Mouse (Mus musculus) heart, embryonic 16.5 days (tissue): Measurements from ENCODE around the gene Agbl2. TPM values are rescaled to one million over a fixed set of nuclear protein-coding genes. Genes with fewer than 3 reads are reported as not detected.
"Not testable (repeated sequence)": the region's sequence is repeated elsewhere in the genome, so short reads cannot be mapped to it uniquely, and the experiment has no call there.

Experiments
- ATAC-seq: fragments of 200-750 bp; cut with Nextera tagmentation; replicated peaks from 2 replicates; pipeline ENCODE4 v1.8.0; 2017; ENCODE audit warnings: moderate number of reproducible peaks; ENCODE audit not compliant: insufficient read depth, low FRiP score; ENCODE audit errors: extremely low read depth
- H3K27ac ChIP-seq: fragments of 300-500 bp; sonication (generic); 2 replicates; pipeline ENCODE4 v1.5.1; 2014; ENCODE audit warnings: mild to moderate bottlenecking, low read length, control low read depth, moderate library complexity
- H3K27me3 ChIP-seq: fragments of 300-500 bp; sonication (generic); 2 replicates; pipeline ENCODE4 v1.6.1; 2014; ENCODE audit warnings: low read length, mixed read lengths; ENCODE audit not compliant: control insufficient read depth, insufficient read depth
- H3K36me3 ChIP-seq: fragments of 300-500 bp; sonication (generic); 2 replicates; pipeline ENCODE4 v1.6.1; 2014; ENCODE audit not compliant: control insufficient read depth, insufficient read depth
- H3K4me1 ChIP-seq: fragments of 300-500 bp; sonication (generic); 2 replicates; pipeline ENCODE4 v1.6.1; 2014; ENCODE audit warnings: low read length, mixed read lengths; ENCODE audit not compliant: control insufficient read depth, insufficient read depth
- H3K4me2 ChIP-seq: fragments of 300-500 bp; sonication (generic); 2 replicates; pipeline ENCODE4 v1.6.1; 2014; ENCODE audit warnings: low read depth, mild to moderate bottlenecking, control low read depth, low read length
- H3K4me3 ChIP-seq: fragments of 300-500 bp; sonication (generic); 2 replicates; pipeline ENCODE4 v1.5.1; 2014; ENCODE audit warnings: mild to moderate bottlenecking, control low read depth, low read length
- H3K9ac ChIP-seq: fragments of 300-500 bp; sonication (generic); 2 replicates; pipeline ENCODE4 v1.6.1; 2014; ENCODE audit warnings: low read length, control low read depth
- H3K9me3 ChIP-seq: fragments of 300-500 bp; sonication (generic); replicated peaks from 2 replicates; pipeline ENCODE4 v1.6.1; 2016; ENCODE audit warnings: low read length; ENCODE audit not compliant: control insufficient read depth
- WGBS: fragments of 180-500 bp; shearing (Covaris S2); extraction: QIAGEN DNeasy Blood & Tissue Kit; methylation state at CpG from one replicate; pipeline ENCODE4 v1.1.7; 2014; 5-methylcytosine and 5-hydroxymethylcytosine counted together
- polyA plus RNA-seq: library from polyadenylated mRNA; unstranded; fragments of >200 nt; fragmentation: Nextera tagmentation; extraction: Ambion mirVana; gene quantifications from 2 replicates; pipeline ENCODE4 v1.2.1, GENCODE M21; 2015

Agbl2 gene
- polyA plus RNA-seq, 1 experiment from 2014 or later: 1.9 TPM

- H3K27ac ChIP-seq, H3K4me3 ChIP-seq, H3K36me3 ChIP-seq, H3K27me3 ChIP-seq, H3K4me2 ChIP-seq, ATAC-seq, H3K9ac ChIP-seq, H3K9me3 ChIP-seq, H3K4me1 ChIP-seq: not testable (repeated sequence)
- 65% methylated on average over 10 of the region's 10 CpGs for WGBS
These were observed 42.0 kb downstream of the Agbl2 start for GRCm38 (mm10) chr2:90824528-90824927.

DNA sequence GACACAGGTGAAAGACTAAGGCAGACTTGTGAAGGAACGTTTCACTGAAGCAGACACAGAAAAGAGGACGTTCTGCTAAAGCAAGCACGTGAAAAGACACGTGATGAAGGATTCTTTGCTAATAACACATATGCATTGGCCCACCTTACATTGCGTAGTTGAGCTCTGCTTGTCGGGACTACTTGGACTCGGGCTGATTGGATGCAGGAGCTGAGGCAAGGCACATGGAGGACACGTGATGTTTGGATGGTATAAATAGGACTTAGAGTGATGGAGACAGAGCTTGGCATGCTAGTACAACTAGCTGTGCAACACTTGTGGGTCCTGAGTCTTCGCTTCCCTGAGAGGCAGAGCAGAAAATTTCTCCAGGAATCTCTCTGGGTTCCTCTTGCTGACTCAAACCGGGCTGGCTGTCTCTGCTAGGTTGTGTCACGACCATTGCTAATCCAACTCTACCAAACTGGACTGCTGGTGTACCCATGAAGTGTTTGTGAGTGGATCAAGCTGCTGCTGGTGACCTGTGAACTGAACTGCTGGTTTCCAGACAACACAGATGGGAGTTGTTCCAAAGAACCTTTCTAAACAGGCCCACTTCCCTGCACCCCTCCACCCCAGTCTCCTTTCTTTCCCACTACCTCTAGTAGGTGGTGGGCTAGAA is 43.1 kb downstream of the Agbl2 start:
- no peaks in the 10 kb centered on the region for H3K36me3 ChIP-seq
- no peak overlapping the region for H3K9ac ChIP-seq
- no peaks in the 10 kb centered on the region for H3K9me3 ChIP-seq
- H3K4me2 ChIP-seq: no peak overlapping the region
- no peak overlapping the region for H3K4me3 ChIP-seq
- ATAC-seq: no peak
- H3K27me3 ChIP-seq: no peaks in the 10 kb centered on the region
- H3K4me1 ChIP-seq: no peaks in the 10 kb centered on the region
- 78% methylated on average over 11 of the region's 11 CpGs for WGBS
- no peak overlapping the region for H3K27ac ChIP-seq

DNA sequence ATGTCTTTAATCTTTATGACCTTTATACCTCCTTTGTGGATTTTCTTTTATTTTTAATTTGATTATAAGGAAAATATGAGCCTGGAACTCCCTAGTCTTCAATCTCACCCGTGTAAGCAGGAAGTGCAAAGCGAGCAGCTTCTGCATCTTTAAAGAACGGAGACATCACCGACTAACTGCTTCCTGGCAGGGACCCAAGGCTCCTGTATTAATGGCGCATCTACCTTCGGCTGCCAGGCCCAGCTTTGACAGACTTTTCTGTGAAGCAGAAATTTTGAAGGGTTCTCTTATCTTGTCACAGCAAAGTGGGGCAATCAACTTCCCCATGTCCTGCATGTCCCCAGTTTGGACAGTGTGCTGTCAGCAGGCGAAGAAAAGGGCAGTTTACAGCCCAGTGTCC is 46.2 kb downstream of the Agbl2 start:
- Histone ChIP-seq H3K9me3 (no peaks in the 10 kb centered on the region), H3K4me3 (no peak overlapping the region), H3K27me3 (no peaks in the 10 kb centered on the region), H3K9ac (no peak overlapping the region), H3K36me3 (no peaks in the 10 kb centered on the region), H3K27ac (no peak overlapping the region), H3K4me1 (no peaks in the 10 kb centered on the region), H3K4me2 (no peak overlapping the region)
- no peak for ATAC-seq
- 46% methylated on average over 7 of the region's 7 CpGs for WGBS

GRCm38 (mm10) chr2:90833502-90833901 is 51.0 kb downstream of the Agbl2 start:
- H3K27me3 ChIP-seq: no peaks in the 10 kb centered on the region
- H3K4me3 ChIP-seq: no peak overlapping the region
- WGBS: 69% methylated on average over 5 of the region's 5 CpGs
- H3K4me1 ChIP-seq: no peaks in the 10 kb centered on the region
- no peaks in the 10 kb centered on the region for H3K36me3 ChIP-seq
- H3K27ac ChIP-seq: no peak overlapping the region
- no peaks in the 10 kb centered on the region for H3K9me3 ChIP-seq
- ATAC-seq: no peak
- no peak overlapping the region for H3K9ac ChIP-seq
- no peak overlapping the region for H3K4me2 ChIP-seq

- ATAC-seq: no peak
- no peaks in the 10 kb centered on the region for H3K27me3 ChIP-seq
- no peak overlapping the region for H3K4me3 ChIP-seq
- H3K27ac ChIP-seq: no peak overlapping the region
- H3K36me3 ChIP-seq: no peaks in the 10 kb centered on the region
- no peak overlapping the region for H3K4me2 ChIP-seq
- no peaks in the 10 kb centered on the region for H3K4me1 ChIP-seq
- H3K9ac ChIP-seq: no peak overlapping the region
- 93% methylated on average over 2 of the region's 2 CpGs for WGBS
- no peaks in the 10 kb centered on the region for H3K9me3 ChIP-seq
These were observed 56.1 kb downstream of the Agbl2 start for GRCm38 (mm10) chr2:90838621-90839020.

DNA sequence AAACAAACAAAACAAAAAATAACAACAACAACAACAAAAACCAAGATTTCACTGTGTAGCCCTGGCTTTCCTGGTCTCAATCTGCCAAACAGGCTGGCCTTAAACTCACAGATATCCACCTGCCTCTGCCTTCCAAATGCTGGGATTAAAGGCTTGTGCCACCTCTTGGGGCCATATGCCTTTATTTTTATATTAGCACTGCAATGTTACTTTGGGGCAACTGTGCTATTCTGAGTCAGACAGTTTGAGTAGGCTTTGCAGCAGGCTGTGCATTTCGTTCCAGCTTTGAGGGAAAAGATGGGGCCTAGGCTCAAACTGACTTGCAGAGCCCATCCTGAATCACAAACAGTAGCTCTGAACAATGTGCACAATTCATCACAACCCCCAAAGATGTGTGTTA is 61.1 kb downstream of the Agbl2 start:
- no peak for ATAC-seq
- 75% methylated on average over 1 of the region's 1 CpGs for WGBS
- Histone ChIP-seq H3K27ac (no peak overlapping the region), H3K4me1 (peaks cover 13% of the 10 kb centered on the region), H3K36me3 (no peaks in the 10 kb centered on the region), H3K4me3 (no peak overlapping the region), H3K4me2 (no peak overlapping the region), H3K9ac (no peak overlapping the region), H3K27me3 (no peaks in the 10 kb centered on the region), H3K9me3 (no peaks in the 10 kb centered on the region)

DNA sequence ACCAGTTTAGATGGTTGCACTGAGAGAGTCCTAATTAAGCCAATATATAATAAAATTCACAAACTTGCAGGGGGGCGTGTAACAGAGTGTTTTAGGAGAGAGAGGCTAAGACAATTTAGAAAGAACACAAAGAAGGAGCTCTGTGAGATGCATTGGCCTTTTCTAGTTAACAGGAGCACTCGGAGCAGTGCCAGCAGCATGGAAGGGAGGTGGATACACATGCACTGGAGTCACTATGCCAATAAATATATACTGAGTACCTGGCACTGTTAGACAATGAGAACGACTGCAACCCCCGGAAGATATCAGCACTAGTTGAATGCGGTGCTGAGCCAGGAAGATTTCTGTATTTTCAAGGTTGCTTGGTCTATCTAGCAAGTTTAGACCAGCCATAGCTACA is 61.7 kb downstream of the Agbl2 start:
- 71% methylated on average over 5 of the region's 5 CpGs for WGBS
- ATAC-seq: no peak
- H3K9ac ChIP-seq: no peak overlapping the region
- H3K4me1 ChIP-seq: peaks cover 18% of the 10 kb centered on the region
- H3K9me3 ChIP-seq: no peaks in the 10 kb centered on the region
- H3K4me2 ChIP-seq: no peak overlapping the region
- no peaks in the 10 kb centered on the region for H3K36me3 ChIP-seq
- no peak overlapping the region for H3K27ac ChIP-seq
- H3K4me3 ChIP-seq: no peak overlapping the region
- H3K27me3 ChIP-seq: no peaks in the 10 kb centered on the region

DNA sequence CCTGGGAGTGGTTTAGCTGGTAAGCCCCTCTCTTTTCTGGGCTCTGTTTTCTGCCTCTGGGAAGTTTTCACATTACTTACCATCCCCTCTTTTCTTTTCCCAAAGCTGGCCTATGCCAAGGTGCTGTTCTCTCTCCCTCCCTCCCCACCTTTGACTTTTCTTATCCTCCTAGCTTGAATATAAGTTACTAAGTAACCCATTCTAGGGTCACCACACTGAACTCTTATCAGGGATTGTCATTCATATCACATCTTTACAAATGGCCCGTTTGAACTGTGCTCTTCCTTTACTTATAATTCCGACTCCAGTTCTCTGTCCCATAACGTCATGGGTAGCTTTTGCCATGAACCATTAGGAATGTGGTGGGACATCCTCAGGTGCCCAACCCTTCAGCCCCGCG is 62.7 kb downstream of the Agbl2 start:
- Histone ChIP-seq H3K27ac (no peak overlapping the region), H3K27me3 (no peaks in the 10 kb centered on the region), H3K36me3 (peaks cover 2% of the 10 kb centered on the region; the same call in 1 of the 2 replicates), H3K4me3 (no peak overlapping the region), H3K9ac (no peak overlapping the region), H3K9me3 (no peaks in the 10 kb centered on the region), H3K4me2 (no peak overlapping the region), H3K4me1 (peaks cover 18% of the 10 kb centered on the region)
- no peak for ATAC-seq
- 78% methylated on average over 5 of the region's 5 CpGs for WGBS

DNA sequence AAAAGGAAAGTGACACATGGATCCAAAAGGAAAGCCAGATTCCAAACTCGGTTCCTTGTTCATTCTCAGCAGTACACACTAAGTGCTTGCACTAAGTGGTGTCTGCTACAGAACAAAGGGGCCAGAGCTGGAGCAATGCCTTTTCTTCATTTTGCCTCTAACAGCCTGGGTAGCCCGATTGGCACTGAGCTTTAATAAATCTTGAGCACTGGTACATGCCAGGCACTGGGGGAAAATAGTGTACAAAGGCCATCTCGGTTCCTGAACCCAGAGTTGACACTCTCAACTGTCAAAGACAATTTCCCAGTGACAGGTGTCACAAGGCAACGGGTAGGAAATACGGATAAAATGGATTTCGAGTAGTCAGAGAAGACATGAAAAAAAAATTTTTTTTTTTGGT is 63.6 kb downstream of the Agbl2 start:
- Histone ChIP-seq H3K4me1 (peaks cover 18% of the 10 kb centered on the region), H3K36me3 (peaks cover 11% of the 10 kb centered on the region), H3K9me3 (no peaks in the 10 kb centered on the region), H3K4me2 (peak overlapping the region; percentile 85), H3K4me3 (peak overlapping the region; percentile 99), H3K27ac (peak overlapping the region; percentile 91), H3K27me3 (no peaks in the 10 kb centered on the region), H3K9ac (peak overlapping the region; percentile 76)
- no peak for ATAC-seq
- WGBS: 43% methylated on average over 6 of the region's 6 CpGs
